Mouse (Mus musculus) thymus, adult 18-20 months (tissue): Measurements from ENCODE around the gene Col9a1.

Experiments used
- DNase-seq, 2 experiments: peaks; one replicate each; pipeline ENCODE4 v3.0.0; 2022; ENCODE audit warnings: mixed read lengths in 2 of 2

The Col9a1 gene

DNA sequence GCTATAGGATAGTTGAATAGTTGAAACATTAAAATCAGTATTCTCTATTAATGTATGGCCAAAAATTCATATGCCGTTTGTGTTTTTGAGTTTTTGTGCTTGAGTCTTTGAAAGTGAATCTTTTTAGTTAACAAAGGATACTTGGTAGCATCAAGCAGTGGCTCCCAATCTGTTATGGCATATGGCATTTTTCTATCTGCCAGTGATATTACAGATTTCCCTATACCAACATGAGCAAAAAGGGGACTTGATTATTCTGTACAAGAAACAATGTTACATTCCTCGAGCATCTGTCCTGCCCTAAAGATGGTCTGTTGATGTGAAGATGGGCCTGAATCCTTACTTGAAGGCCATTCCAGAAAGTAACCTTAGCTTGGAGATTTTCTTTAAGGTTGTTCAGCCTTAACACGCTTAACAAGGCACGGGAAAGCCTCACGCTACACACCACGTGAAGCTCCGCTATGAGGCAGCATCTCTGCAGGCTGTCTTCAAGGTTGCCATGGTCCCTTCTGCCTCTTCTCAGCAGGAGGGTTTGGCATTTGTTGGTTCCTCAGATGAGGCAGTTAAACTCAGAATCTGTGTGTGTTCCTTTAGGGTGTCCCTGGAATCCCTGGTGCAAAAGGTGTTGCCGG, 45.7 kb downstream of the Col9a1 start:
- no peak for DNase-seq

DNA sequence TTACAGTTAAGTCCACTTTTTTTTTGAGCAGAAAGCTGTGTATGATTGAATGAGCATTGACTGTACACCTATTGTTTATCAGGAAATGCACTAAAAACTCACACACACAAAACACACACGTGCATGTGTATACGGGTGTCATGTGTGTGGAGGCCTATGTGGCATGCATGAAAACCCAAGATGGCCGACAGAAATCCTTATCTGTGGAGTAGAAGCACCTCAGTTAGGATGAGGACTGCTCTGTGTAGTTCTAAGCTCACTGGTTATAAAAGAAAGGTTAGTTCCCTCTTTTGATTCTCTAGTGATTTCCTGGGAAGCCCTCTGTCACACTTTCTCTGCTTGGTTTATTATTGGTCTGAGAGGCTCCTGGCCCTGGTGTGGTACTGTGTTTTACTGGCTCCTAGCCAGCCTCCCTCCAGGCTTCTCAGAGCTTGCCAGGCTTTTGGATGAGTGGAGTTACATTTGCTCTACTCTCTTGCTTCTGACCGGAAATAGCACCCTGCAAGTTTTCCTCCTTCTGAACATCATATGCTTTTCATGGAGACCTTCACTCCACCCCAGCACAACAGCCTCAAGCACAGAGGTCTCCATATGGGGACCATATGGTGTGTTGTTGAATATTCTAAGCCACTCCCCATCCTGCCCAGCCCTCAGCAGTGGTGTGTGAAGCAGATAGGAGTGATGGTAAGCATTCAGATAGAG, 48.6 kb downstream of the Col9a1 start:
- DNase-seq: no peak

GRCm38 (mm10) chr1:24226941-24227711, 49.7 kb downstream of the Col9a1 start:
- DNase-seq: no peak

GRCm38 (mm10) chr1:24229552-24229951, 52.1 kb downstream of the Col9a1 start:
- DNase-seq: no peak

DNA sequence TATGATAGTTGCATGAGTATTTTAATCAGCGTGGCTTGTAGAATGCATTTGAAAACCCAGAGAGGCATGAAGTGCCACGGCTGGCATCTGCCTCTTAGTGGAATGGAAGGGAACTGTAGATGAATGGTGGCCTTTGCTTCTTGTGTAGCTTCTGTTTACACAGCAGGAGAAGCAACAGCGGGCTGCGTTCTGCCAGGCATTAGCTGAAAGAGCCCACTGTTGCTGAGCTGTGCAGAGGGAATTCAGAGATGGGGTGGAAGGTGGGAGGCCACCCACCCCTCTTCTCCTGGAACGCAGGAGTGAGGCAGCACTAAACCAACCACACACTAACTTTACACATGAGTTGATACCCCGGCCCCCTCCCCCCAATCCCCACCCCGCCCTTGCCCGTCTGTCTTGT, 53.0 kb downstream of the Col9a1 start:
- DNase-seq: no peak

GRCm38 (mm10) chr1:24231504-24232270, 54.3 kb downstream of the Col9a1 start:
- no peak for DNase-seq

DNA sequence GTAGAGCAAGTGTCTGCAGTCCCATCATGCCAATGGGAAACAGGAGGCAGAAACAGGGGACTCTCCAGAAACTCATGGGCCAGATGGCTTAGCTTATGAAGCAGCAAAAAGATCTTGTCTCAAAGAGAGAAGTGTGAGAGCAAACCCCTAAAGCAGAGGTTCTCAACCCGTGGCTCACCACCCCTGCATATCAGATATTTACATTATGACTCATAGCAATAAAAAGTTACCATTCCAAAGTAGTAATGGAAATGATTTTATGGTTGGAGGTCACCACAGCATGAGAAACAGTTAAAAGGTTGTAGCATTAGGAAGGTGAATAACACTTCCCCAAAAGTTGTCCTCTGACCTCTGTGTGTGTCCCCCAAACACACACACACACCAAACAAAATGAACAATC, 58.9 kb downstream of the Col9a1 start:
- no peak for DNase-seq

DNA sequence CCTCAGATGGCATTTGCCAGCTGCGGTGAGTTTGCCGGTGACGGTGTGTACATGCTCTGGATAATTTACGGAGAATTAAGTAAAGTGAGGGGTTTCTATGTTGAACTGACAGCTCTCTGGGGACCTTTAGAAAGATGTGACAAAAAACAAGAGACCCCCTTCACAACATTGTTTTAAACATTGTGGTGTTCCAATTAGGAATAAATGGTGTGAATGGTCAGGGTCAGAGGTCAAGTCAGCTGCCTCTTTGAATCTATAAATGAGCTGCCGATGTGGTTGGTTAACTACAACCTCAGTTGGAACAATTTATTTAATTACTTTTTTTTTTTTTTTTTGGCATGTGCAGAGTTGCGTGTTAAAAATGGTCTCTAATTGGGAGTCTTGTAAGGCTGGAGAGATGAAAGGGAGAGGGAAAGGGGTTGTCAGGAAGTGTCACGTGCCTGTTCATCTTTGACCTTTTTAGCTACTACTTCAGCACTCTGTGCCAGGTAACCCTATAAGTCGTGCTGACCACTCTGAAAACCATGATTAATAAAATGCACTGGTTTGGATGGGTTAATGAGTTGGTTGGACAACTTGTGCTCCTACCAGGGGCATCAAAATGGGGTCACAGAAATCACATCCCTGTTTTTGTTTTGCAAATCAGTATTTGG, 62.8 kb downstream of the Col9a1 start:
- no peak for DNase-seq

DNA sequence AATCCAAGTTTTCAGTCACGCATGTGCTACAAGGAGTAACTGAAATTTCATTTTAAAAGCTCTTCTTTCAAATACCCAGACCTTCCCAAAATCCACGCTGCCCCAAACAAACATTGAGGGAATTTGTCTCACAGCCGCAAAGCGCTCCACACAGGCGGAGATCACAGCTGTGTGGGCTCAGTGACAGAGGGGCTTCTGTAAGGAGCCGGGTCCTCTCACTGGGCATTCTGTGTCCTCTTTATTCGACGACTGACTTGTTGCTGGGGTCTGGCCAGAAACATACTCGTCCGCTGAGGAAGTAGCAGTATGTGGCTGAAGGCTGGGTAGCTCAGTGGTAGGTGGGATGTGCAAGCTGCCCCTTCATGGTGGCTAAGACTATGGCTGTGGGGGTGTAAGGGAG, 67.5 kb downstream of the Col9a1 start:
- no peak for DNase-seq

DNA sequence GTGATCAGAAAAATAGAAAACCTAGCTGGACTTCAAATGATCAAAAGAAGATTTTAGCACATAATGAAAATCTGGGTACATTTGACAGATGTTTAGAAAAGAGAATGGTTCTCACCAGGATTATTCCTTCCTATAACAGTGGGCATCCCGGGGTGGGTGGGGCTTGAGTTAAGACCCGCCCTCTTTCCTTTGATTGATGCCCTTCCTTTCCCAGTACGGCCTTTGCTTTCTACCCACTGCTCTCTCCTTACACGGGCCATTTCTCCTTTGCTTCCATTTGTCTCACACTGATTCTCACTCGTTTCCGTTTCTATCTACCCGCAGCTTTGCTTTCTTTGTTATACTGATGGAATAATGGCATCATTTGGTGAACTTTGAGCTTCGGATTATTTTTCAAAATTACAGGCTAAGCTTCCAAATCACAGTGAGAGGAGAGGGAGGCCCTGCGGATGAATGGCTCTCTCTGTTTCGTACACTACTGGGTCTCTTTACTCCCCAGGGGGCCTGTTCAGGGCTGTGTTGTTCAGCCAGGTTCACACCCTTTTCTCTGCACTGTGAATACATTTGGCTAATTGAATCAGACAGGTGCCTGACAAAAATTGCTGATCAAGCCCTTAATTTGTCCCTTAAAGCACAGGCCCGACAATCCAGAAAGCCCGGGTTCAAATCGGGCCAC, 68.4 kb downstream of the Col9a1 start:
- no peak for DNase-seq

GRCm38 (mm10) chr1:24248294-24249104, 71.1 kb downstream of the Col9a1 start:
- no peak for DNase-seq

GRCm38 (mm10) chr1:24249105-24249664, 71.8 kb downstream of the Col9a1 start:
- no peak for DNase-seq

- DNase-seq: no peak
These were observed 80.6 kb downstream of the Col9a1 start for GRCm38 (mm10) chr1:24257961-24258360.

DNA sequence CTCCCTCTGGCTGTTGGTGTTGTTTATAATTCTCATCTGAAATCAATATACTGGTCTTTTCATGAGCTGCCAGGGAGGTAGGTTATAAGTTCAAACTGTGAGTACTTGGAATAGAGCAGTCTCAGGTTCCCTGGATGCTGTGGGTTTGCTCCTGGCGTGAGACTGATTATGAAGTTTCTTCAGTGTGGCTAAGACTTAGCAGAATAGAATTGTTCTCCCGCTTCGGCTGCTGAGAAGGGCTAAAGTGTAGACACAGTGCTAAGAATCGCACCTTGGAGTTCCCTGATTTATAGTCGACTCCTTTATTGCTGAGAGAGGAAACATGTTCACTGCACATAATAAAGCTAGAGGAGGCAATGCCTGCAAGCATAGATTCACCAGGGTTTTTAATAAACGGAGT, 82.0 kb downstream of the Col9a1 start:
- DNase-seq: no peak

DNA sequence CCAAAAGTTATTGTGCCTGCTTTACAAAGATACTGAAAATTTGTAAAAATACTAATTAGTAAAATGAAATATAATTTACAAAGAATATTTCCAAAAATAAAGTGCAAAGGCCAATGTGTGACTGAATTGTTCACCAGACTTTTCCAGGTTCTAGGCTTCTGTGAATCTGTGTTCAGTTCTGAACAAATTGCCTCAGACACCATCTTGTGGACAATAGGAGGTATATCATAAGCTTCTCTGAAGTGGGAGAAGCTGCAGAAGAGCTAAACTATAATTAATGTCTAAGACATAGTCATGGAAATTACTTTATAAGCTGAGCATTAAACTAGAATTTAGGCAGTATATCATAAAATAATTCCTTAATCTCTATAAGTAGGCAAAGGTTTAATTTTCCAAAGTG, 83.8 kb downstream of the Col9a1 start:
- no peak for DNase-seq

DNA sequence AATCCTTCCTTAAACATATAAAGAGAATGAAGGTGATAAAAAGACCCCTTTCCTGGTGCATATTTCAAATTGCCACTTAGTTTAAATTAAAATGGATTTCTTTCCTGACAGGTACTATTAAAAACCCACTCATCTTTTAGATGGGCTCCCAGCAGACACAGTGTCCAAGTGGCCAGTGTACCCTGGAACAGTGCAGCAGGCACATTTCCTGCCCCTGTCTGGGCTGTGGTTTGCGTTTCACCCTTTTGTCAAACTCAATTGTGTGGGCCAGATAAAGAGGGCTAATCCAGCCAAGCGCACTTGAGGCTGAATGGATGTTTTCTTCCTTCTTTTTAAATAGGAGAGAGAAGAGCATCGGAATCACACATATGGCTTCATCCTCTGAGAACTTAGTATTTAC, 89.6 kb downstream of the Col9a1 start:
- no peak for DNase-seq

DNA sequence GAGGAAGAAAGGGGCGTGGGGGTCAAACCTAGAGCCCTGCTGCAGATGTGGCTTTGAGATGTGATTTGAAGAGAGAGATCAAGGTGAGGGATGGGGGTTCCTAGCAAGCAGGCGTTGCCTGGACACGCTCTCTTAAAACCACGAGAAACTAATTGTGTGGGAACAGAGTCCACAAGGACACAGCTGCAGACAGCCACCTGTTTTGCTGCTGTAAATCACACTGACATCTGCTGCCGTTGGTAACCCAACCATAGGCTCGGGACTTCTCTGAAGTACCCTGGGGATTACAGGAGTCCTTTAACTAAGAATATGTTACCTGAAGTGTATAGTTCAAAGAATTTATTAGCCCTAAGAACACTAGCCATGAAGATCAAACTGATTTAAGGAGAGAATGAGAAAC, 109.0 kb downstream of the Col9a1 start:
- no peak for DNase-seq

GRCm38 (mm10) chr1:24292515-24292914, 115.1 kb downstream of the Col9a1 start:
- DNase-seq: no peak

GRCm38 (mm10) chr1:24294979-24295942, 117.9 kb downstream of the Col9a1 start:
- DNase-seq: no peak

DNA sequence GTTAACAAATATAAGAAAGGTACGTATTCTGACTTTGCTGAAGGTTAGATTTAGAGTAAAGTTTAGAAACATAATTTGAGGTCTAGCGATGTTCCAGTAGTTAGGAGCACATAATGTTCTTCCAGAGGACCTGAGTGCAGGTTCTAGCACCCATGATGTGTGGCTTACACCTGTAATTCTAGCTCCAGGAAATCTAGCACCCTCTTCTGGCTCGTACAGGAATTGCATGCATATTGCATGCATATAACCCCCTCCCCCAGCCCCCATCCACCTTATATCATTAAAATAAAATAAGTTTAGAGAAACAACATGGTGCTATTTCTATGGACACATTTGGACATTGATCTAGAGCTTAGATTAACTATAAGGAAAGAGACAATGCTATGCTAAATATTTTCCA, 123.3 kb downstream of the Col9a1 start:
- no peak for DNase-seq
